Mouse (Mus musculus): ENCODE measurements at regions not wholly inside any gene's neighbourhood (a gene's known extent, or its start where the extent isn't known, plus 50 kb on each side); places are given as distances from the start of the nearest gene placed in this dataset.

DNA sequence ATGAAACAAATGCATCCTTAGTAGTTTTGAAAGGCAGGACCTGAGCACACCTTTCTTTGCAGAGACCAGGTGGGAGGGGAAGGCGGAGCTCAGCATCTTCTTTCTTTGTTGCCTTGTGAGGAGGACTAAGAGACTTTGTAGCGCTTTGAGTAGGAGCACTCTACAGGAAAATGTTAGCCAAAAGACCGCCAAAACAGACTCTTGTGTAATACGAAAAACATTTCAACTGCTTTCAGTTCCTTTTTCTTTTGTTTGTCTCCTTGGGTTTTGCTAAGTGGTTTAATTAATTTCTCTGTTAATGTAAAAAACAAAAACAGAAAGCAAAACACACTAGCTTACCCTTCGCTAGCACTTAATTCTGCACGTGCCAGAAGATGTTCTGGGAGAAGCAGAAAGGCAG lies 83.6 kb upstream of the Cacna2d3 start:
- no peak for TF ChIP-seq CTCF (IDR thresholded peaks at IDR 0.05; ENCODE audit: extremely low read depth, insufficient read length, insufficient replicate concordance, low read depth, low read length)
- no peak for TF ChIP-seq POLR2A (IDR thresholded peaks at IDR 0.05; ENCODE audit: low read depth, low read length)

Data from small intestine, adult 2 months (tissue).